Mouse (Mus musculus): ENCODE data around the gene Bik.

DNA sequence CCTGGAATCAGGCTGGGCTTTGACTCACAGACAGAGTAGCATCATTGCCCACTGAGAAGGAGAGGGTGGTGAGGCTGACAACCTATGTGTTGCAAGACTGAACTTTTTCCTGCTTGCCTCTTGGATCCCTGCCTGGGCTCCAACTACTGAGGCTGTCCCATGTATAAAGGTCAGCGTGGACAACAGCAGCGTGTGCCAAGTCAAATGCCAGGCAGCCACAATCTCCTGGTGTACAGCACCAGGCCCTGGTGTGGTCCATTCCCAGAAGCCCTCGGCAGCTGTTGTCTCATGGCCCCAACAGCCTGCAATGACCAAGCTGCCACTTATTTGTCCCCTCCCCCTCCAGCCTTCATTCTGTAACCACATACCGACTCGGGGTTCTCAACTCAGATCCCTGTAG, 45.0 kb downstream of the Bik start:
- TF ChIP-seq CTCF (IDR thresholded peaks at IDR 0.05; ENCODE audit: low read depth), result no peak
- TF ChIP-seq EP300 (IDR thresholded peaks at IDR 0.05; ENCODE audit: low read depth), result no peak

Data from heart, postnatal 0 days (tissue).